Mouse (Mus musculus): ENCODE data around the gene Plvap. TPM values are rescaled to one million over a fixed set of nuclear protein-coding genes. Genes with fewer than 3 reads are reported as not detected.
A peak's percentile ranks its signal among the peaks of the same experiment; 100 is the strongest.
"Not testable (repeated sequence)": the region's sequence is repeated elsewhere in the genome, so short reads cannot be mapped to it uniquely, and the experiment has no call there.

Plvap gene
- 10 to 100 TPM in 1 of 2 experiments, 1 to 10 TPM in 1; 7.7 to 11.7 TPM for total RNA-seq (2021)
- long read RNA-seq, experiment 1, transcript Plvap-201 (6 exons, 1,987 nt), result major isoform, 10 of 14 reads
- long read RNA-seq, experiment 1, partial matches to known transcripts, result 2 of 14 reads
- long read RNA-seq, experiment 1, other reads (novel, unspliced or antisense), result 2 of 14 reads
- long read RNA-seq, experiment 2, transcript Plvap-201 (6 exons, 1,987 nt), result major isoform, 19 of 20 reads
- long read RNA-seq, experiment 2, partial matches to known transcripts, result 1 of 20 reads
- long read RNA-seq, experiment 2, other reads (novel, unspliced or antisense), result 0 of 20 reads

- intact Hi-C loops (cut with DNase I; ENCODE audit: low total_unique reads), result no loop called here
- no peak for DNase-seq
Measured at GRCm38 (mm10) chr8:71511644-71512043, at the start of gene Plvap. TSS of gene Plvap (minus strand) at chr8:71511752.

GRCm38 (mm10) chr8:71560765-71561164 is 49.2 kb upstream of the Plvap start:
- intact Hi-C loops (cut with DNase I; ENCODE audit: low total_unique reads), result no loop called here
- no peak for DNase-seq

- intact Hi-C loops (cut with DNase I; ENCODE audit: low total_unique reads), result no loop called here
- DNase-seq, result no peak
Measured at GRCm38 (mm10) chr8:71560071-71560470, 48.5 kb upstream of the Plvap start.

- intact Hi-C loops (cut with DNase I; ENCODE audit: low total_unique reads), result no loop called here
- peak; percentile 56 for DNase-seq
Measured at GRCm38 (mm10) chr8:71558958-71559690, 47.6 kb upstream of the Plvap start.

GRCm38 (mm10) chr8:71558071-71558957 is 46.8 kb upstream of the Plvap start, which contains the start of gene Tmem221:
TSS of gene Tmem221 (minus strand) at chr8:71558871.
- no peak for DNase-seq
- intact Hi-C loops (cut with DNase I; ENCODE audit: low total_unique reads), result no loop called here

GRCm38 (mm10) chr8:71554644-71555043 is 43.1 kb upstream of the Plvap start:
- intact Hi-C loops (cut with DNase I; ENCODE audit: low total_unique reads), result no loop called here
- no peak for DNase-seq

GRCm38 (mm10) chr8:71554001-71554400 is 42.4 kb upstream of the Plvap start:
- intact Hi-C loops (cut with DNase I; ENCODE audit: low total_unique reads), result no loop called here
- no peak for DNase-seq

- DNase-seq, result no peak
- intact Hi-C loops (cut with DNase I; ENCODE audit: low total_unique reads), result no loop called here
Measured at GRCm38 (mm10) chr8:71552770-71553169, 41.2 kb upstream of the Plvap start.

GRCm38 (mm10) chr8:71550754-71551153 is 39.2 kb upstream of the Plvap start:
- intact Hi-C loops (cut with DNase I; ENCODE audit: low total_unique reads), result no loop called here
- DNase-seq, result no peak

GRCm38 (mm10) chr8:71547590-71547989 is 36.0 kb upstream of the Plvap start:
- DNase-seq, result no peak
- intact Hi-C loops (cut with DNase I; ENCODE audit: low total_unique reads), result no loop called here

- intact Hi-C loops (cut with DNase I; ENCODE audit: low total_unique reads), result no loop called here
- DNase-seq, result no peak
Measured at GRCm38 (mm10) chr8:71545053-71545452, 33.5 kb upstream of the Plvap start.

GRCm38 (mm10) chr8:71543755-71544154 is 32.2 kb upstream of the Plvap start:
- intact Hi-C loops (cut with DNase I; ENCODE audit: low total_unique reads), result no loop called here
- DNase-seq, result no peak

GRCm38 (mm10) chr8:71542632-71543343 is 31.2 kb upstream of the Plvap start, which contains the start of gene Mvb12a:
TSS of gene Mvb12a (plus strand) at chr8:71542922.
- intact Hi-C loops (cut with DNase I; ENCODE audit: low total_unique reads), result no loop called here
- DNase-seq, result peak; percentile 97

- DNase-seq, result peak; percentile 85
- intact Hi-C loops (cut with DNase I; ENCODE audit: low total_unique reads), result no loop called here
Measured at GRCm38 (mm10) chr8:71537028-71537867, 25.7 kb upstream of the Plvap start, which contains the start of gene Bst2. TSS of gene Bst2 (minus strand) at chr8:71537456.

GRCm38 (mm10) chr8:71535663-71536062 is 24.1 kb upstream of the Plvap start:
- intact Hi-C loops (cut with DNase I; ENCODE audit: low total_unique reads), result no loop called here
- DNase-seq, result no peak

- intact Hi-C loops (cut with DNase I; ENCODE audit: low total_unique reads), result no loop called here
- no peak for DNase-seq
Measured at GRCm38 (mm10) chr8:71534263-71534810, 22.8 kb upstream of the Plvap start.

GRCm38 (mm10) chr8:71530735-71531467 is 19.3 kb upstream of the Plvap start:
- intact Hi-C loops (cut with DNase I; ENCODE audit: low total_unique reads); DNase-seq: not testable (repeated sequence)

Data from gastrocnemius, postnatal 14 days (tissue).